Mouse (Mus musculus): ENCODE data around the gene A930004D18Rik. TPM values are rescaled to one million over a fixed set of nuclear protein-coding genes. Genes with fewer than 3 reads are reported as not detected.

Gene A930004D18Rik
- total and polyA plus RNA-seq, 3 experiments: 0.39 to 1.8 TPM; not detected in 1

DNA sequence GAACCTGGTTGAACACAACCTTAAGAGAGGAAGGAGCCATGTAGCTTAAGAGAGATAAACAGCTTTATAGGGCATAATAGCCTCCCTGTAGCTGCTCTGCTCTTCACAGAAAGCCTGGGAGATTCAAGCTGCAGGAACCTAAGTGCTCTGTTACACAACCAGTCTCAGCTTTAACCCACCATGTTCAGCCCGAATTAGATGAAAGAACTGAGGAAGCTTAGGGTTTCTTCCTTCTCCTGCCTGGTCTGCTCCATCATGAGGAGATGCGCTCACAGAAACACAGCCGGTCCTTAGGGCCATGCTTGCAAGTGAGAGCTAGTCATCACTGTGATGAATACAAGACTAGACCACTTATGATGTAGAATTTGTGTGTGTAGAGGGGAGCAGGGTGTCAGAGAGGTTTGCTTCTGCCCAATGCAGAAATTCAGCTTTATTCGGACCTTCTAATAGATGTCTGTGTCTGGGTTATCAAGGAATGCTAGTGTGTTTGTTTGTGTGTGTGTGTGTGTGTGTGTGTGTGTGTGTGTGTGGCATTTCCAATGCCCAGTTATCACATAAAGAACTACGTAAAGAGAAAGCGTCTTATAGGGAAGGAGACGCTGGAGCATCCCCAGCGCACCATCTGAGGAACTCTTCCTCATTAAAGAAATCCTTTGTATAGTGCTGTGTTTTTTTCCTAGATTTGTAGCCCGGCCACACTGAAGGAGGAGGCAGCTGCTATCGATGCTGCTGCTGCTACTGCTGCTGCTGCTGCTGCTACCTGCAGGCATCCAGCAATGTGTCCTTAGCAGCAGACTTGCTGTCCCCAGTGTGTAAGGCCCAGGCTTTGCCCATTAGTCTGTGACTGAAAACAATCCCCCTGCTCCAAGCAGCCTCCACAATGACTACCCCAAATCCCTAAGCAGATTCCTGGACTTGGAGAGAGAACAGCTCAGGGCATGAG lies 4.1 kb downstream of the A930004D18Rik start:
- TF ChIP-seq TBP (IDR thresholded peaks at IDR 0.05; ENCODE audit: low read depth, low read length) (no peak), CHD2 (IDR thresholded peaks at IDR 0.05; ENCODE audit: low read length) (no peak), POLR2A (IDR thresholded peaks at IDR 0.05; ENCODE audit: control insufficient read depth in 1 of 2, insufficient read depth in 1 of 2, low read depth in 1 of 2, low read length in 2 of 2, poor library complexity in 1 of 2) (no peak), POLR2AphosphoS5 (IDR thresholded peaks at IDR 0.05; ENCODE audit: borderline replicate concordance, low read depth, low read length) (no peak), ZKSCAN1 (IDR thresholded peaks at IDR 0.05; ENCODE audit: low read depth, low read length) (no peak)
- Histone ChIP-seq H3K4me1 (ENCODE audit: control insufficient read depth in 1 of 2, insufficient read depth in 2 of 2, low read length in 2 of 2) (no peaks in the 10 kb centered on the region), H3K4me3 (ENCODE audit: control insufficient read depth in 1 of 2, insufficient read depth in 1 of 2, low read depth in 2 of 2, low read length in 2 of 2) (no peak overlapping the region), H3K36me3 (ENCODE audit: control insufficient read depth in 1 of 2, insufficient read depth in 2 of 2, low read length in 2 of 2) (no peaks in the 10 kb centered on the region), H3K27ac (ENCODE audit: control insufficient read depth, low read depth, low read length) (no peak overlapping the region), H3K9me3 (replicated peaks; ENCODE audit: insufficient read depth, low read length) (no peaks in the 10 kb centered on the region), H3K79me2 (ENCODE audit: control insufficient read depth, insufficient read depth, low read length, poor library complexity) (no peaks in the 10 kb centered on the region), H3K9ac (ENCODE audit: control insufficient read depth, low read depth, low read length, poor library complexity, severe bottlenecking) (no peak overlapping the region), H3K27me3 (ENCODE audit: control insufficient read depth in 1 of 2, insufficient read depth in 2 of 2, low read length in 2 of 2) (peaks cover 14 to 22% of the 10 kb centered on the region in 2 experiments)
- no peak for DNase-seq (ENCODE audit: low read depth, low spot score)

DNA sequence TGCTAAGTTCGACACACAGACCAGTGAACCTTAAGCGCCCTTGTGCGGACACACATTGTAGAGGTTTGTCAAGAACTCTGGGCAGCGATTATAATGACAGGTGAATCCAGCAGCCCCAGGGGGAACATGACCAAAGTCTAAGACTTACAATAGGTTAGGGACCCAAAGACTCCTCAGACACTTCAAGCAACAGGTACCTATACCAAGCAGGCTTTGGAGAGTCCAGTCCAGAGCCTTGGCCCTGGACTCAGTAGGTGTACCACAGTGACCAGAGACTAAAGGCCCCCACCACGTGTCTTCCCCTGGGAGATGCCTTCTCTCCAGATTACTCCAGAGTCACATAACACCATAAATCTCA lies 5.0 kb downstream of the A930004D18Rik start:
- no peaks in the 10 kb centered on the region for H3K36me3 ChIP-seq (ENCODE audit: control insufficient read depth in 1 of 2, insufficient read depth in 2 of 2, low read length in 2 of 2)
- no peak overlapping the region for H3K27ac ChIP-seq (ENCODE audit: control insufficient read depth, low read depth, low read length)
- no peaks in the 10 kb centered on the region for H3K9me3 ChIP-seq (replicated peaks; ENCODE audit: insufficient read depth, low read length)
- no peak overlapping the region for H3K9ac ChIP-seq (ENCODE audit: control insufficient read depth, low read depth, low read length, poor library complexity, severe bottlenecking)
- H3K27me3 ChIP-seq (ENCODE audit: control insufficient read depth in 1 of 2, insufficient read depth in 2 of 2, low read length in 2 of 2): peaks cover 12 to 22% of the 10 kb centered on the region in 2 experiments
- H3K79me2 ChIP-seq (ENCODE audit: control insufficient read depth, insufficient read depth, low read length, poor library complexity): no peaks in the 10 kb centered on the region
- no peak overlapping the region for H3K4me3 ChIP-seq (ENCODE audit: control insufficient read depth in 1 of 2, insufficient read depth in 1 of 2, low read depth in 2 of 2, low read length in 2 of 2)
- TF ChIP-seq POLR2AphosphoS5 (IDR thresholded peaks at IDR 0.05; ENCODE audit: borderline replicate concordance, low read depth, low read length): no peak
- TF ChIP-seq ELF1 (IDR thresholded peaks at IDR 0.05; ENCODE audit: low read depth, low read length): no peak
- no peak for TF ChIP-seq MAFK (IDR thresholded peaks at IDR 0.05; ENCODE audit: borderline replicate concordance, low read depth, low read length)
- TF ChIP-seq NRF1 (IDR thresholded peaks at IDR 0.05; ENCODE audit: insufficient read depth, low read depth, low read length, poor library complexity, severe bottlenecking): no peak
- TF ChIP-seq ZNF384 (IDR thresholded peaks at IDR 0.05; ENCODE audit: low read depth, low read length): no peak
- TF ChIP-seq E2F4 (IDR thresholded peaks at IDR 0.05; ENCODE audit: borderline replicate concordance, low read depth, low read length): no peak
- no peak for TF ChIP-seq TAL1 (IDR thresholded peaks at IDR 0.05; ENCODE audit: low read length)
- no peak for TF ChIP-seq ZMIZ1 (IDR thresholded peaks at IDR 0.05; ENCODE audit: low read depth, low read length)
- no peak for TF ChIP-seq ETS1 (IDR thresholded peaks at IDR 0.05; ENCODE audit: low read depth, low read length)
- TF ChIP-seq CHD1 (IDR thresholded peaks at IDR 0.05; ENCODE audit: low read depth, low read length): no peak
- DNase-seq (ENCODE audit: low read depth, low spot score): no peak
- no peaks in the 10 kb centered on the region for H3K4me1 ChIP-seq (ENCODE audit: control insufficient read depth in 1 of 2, insufficient read depth in 2 of 2, low read length in 2 of 2)
